Mouse (Mus musculus): ENCODE measurements at regions not wholly inside any gene's neighbourhood (a gene's known extent, or its start where the extent isn't known, plus 50 kb on each side); places are given as distances from the start of the nearest gene placed in this dataset.

GRCm38 (mm10) chr11:27833736-27834135 is 505.9 kb downstream of the Gm6685 start:
- WGBS = 81% methylated on average over 1 of the region's 1 CpGs
- H3K4me2 ChIP-seq (replicated peaks) = no peak overlapping the region
- H3K9ac ChIP-seq (replicated peaks) = no peak overlapping the region
- H3K27ac ChIP-seq = no peak overlapping the region
- no peaks in the 10 kb centered on the region for H3K27me3 ChIP-seq
- no peak for ATAC-seq
- no peaks in the 10 kb centered on the region for H3K4me1 ChIP-seq (replicated peaks)
- H3K36me3 ChIP-seq = no peaks in the 10 kb centered on the region
- H3K4me3 ChIP-seq (replicated peaks) = no peak overlapping the region
- no peaks in the 10 kb centered on the region for H3K9me3 ChIP-seq

GRCm38 (mm10) chr11:27799826-27800620 is 539.6 kb downstream of the Gm6685 start:
- Histone ChIP-seq H3K9me3 (no peaks in the 10 kb centered on the region), H3K27me3 (no peaks in the 10 kb centered on the region), H3K9ac (replicated peaks) (no peak overlapping the region), H3K4me2 (replicated peaks) (no peak overlapping the region), H3K36me3 (no peaks in the 10 kb centered on the region), H3K4me3 (replicated peaks) (no peak overlapping the region), H3K4me1 (replicated peaks) (no peaks in the 10 kb centered on the region), H3K27ac (no peak overlapping the region)
- 72% methylated on average over 8 of the region's 8 CpGs for WGBS
- ATAC-seq = no peak

- Histone ChIP-seq H3K9me3 (no peaks in the 10 kb centered on the region), H3K9ac (replicated peaks) (no peak overlapping the region), H3K27me3 (no peaks in the 10 kb centered on the region), H3K4me1 (replicated peaks) (no peaks in the 10 kb centered on the region), H3K36me3 (no peaks in the 10 kb centered on the region), H3K27ac (no peak overlapping the region), H3K4me2 (replicated peaks) (no peak overlapping the region), H3K4me3 (replicated peaks) (no peak overlapping the region)
- 81% methylated on average over 9 of the region's 9 CpGs for WGBS
- no peak for ATAC-seq
Observed at GRCm38 (mm10) chr11:27753913-27754218, 585.8 kb downstream of the Gm6685 start.

- no peaks in the 10 kb centered on the region for H3K27me3 ChIP-seq
Observed at GRCm38 (mm10) chr11:27753212-27753912, 586.3 kb downstream of the Gm6685 start.

GRCm38 (mm10) chr11:27726109-27726508 is 613.6 kb downstream of the Gm6685 start:
- Histone ChIP-seq H3K4me3 (replicated peaks) (no peak overlapping the region), H3K27ac (no peak overlapping the region), H3K9ac (replicated peaks) (no peak overlapping the region), H3K27me3 (no peaks in the 10 kb centered on the region), H3K4me2 (replicated peaks) (no peak overlapping the region), H3K36me3 (no peaks in the 10 kb centered on the region), H3K4me1 (replicated peaks) (no peaks in the 10 kb centered on the region), H3K9me3 (no peaks in the 10 kb centered on the region)
- WGBS = 96% methylated on average over 2 of the region's 2 CpGs
- ATAC-seq = no peak

More at GRCm38 (mm10) chr11:27753212-27753912, 586.3 kb downstream of the Gm6685 start:
- H3K4me1 ChIP-seq (replicated peaks) = no peaks in the 10 kb centered on the region
- H3K27ac ChIP-seq = no peak overlapping the region
- H3K4me2 ChIP-seq (replicated peaks) = no peak overlapping the region
- WGBS = 49% methylated on average over 11 of the region's 11 CpGs
- peak; percentile 79 for ATAC-seq
- H3K36me3 ChIP-seq = no peaks in the 10 kb centered on the region
- no peak overlapping the region for H3K4me3 ChIP-seq (replicated peaks)
- no peak overlapping the region for H3K9ac ChIP-seq (replicated peaks)
- no peaks in the 10 kb centered on the region for H3K9me3 ChIP-seq

- Histone ChIP-seq H3K9me3 (no peaks in the 10 kb centered on the region), H3K27me3 (no peaks in the 10 kb centered on the region), H3K4me1 (replicated peaks) (no peaks in the 10 kb centered on the region), H3K9ac (replicated peaks) (no peak overlapping the region), H3K4me3 (replicated peaks) (no peak overlapping the region), H3K36me3 (no peaks in the 10 kb centered on the region), H3K4me2 (replicated peaks) (no peak overlapping the region), H3K27ac (no peak overlapping the region)
- no peak for ATAC-seq
- WGBS = 66% methylated on average over 7 of the region's 7 CpGs
Observed at GRCm38 (mm10) chr11:27721346-27721745, 618.3 kb downstream of the Gm6685 start.

- Histone ChIP-seq H3K4me1 (replicated peaks) (no peaks in the 10 kb centered on the region), H3K4me3 (replicated peaks) (no peak overlapping the region), H3K4me2 (replicated peaks) (no peak overlapping the region), H3K9me3 (no peaks in the 10 kb centered on the region), H3K27me3 (no peaks in the 10 kb centered on the region), H3K27ac (no peak overlapping the region), H3K36me3 (no peaks in the 10 kb centered on the region), H3K9ac (replicated peaks) (no peak overlapping the region)
- 34% methylated on average over 1 of the region's 1 CpGs for WGBS
- ATAC-seq = no peak
Observed at GRCm38 (mm10) chr11:27672436-27672835, 667.2 kb downstream of the Gm6685 start.

Measured in midbrain, embryonic 13.5 days (tissue).